Comparison of ENCODE assay signal across 8 mouse cellular contexts in genomic region chr2:131174700-131175099, GRCm38 (mm10). TPM values are rescaled to one million over a fixed set of nuclear protein-coding genes. Genes with fewer than 3 reads are reported as not detected.
DNase-seq lines count a peak whose midpoint lies in the region; ATAC-seq and TF ChIP-seq lines count a peak whose summit lies in the region.

No protein-coding gene starts in this region.

- H3K9ac ChIP-seq in embryonic facial prominence, embryonic 12.5 days: no peak overlapping the region
- H3K9ac ChIP-seq in heart, embryonic 12.5 days: 0 out of 2 replicates have a peak overlapping the region, but pooled peaks have one; percentile 39
- H3K9ac ChIP-seq in kidney, postnatal 0 days (ENCODE audit: low read depth, low read length): no peak overlapping the region
- no peak overlapping the region for H3K9ac ChIP-seq in liver, embryonic 13.5 days

- TF ChIP-seq POLR2A in thymus, adult 2 months (IDR thresholded peaks at IDR 0.05; ENCODE audit: control insufficient read depth, extremely low read depth, insufficient read depth, low read length, poor library complexity): no peak

- peaks cover 56% of the 10 kb centered on the region for H3K4me1 ChIP-seq in embryonic facial prominence, embryonic 12.5 days
- H3K4me1 ChIP-seq in heart, embryonic 12.5 days (replicated peaks): peaks cover 56% of the 10 kb centered on the region
- H3K4me1 ChIP-seq in kidney, postnatal 0 days (replicated peaks; ENCODE audit: insufficient read depth, low read length): peaks cover 33% of the 10 kb centered on the region
- H3K4me1 ChIP-seq in liver, embryonic 13.5 days (replicated peaks): peaks cover 78% of the 10 kb centered on the region
- peaks cover 23% of the 10 kb centered on the region for H3K4me1 ChIP-seq in thymus, adult 2 months (replicated peaks; ENCODE audit: control insufficient read depth, insufficient read depth, low read length)

- DNase-seq in adrenal gland, postnatal 25 days: peak; percentile 24
- peak; percentile 94 for DNase-seq in kidney, postnatal 0 days (ENCODE audit: low spot score)
- no peak for DNase-seq in liver, embryonic 13.5 days
- peak; percentile 59 for DNase-seq in neural tube, embryonic 10.5 days (ENCODE audit: extremely low spot score, low spot score)
- DNase-seq in thymus, adult 2 months: peak; percentile 50

- H3K27ac ChIP-seq in embryonic facial prominence, embryonic 12.5 days: no peak overlapping the region
- no peak overlapping the region for H3K27ac ChIP-seq in heart, embryonic 12.5 days (ENCODE audit: poor library complexity, severe bottlenecking)
- H3K27ac ChIP-seq in kidney, postnatal 0 days: peak overlapping the region; percentile 81
- no peak overlapping the region for H3K27ac ChIP-seq in liver, embryonic 13.5 days
- H3K27ac ChIP-seq in thymus, adult 2 months (ENCODE audit: control insufficient read depth, insufficient read depth, low read length): no peak overlapping the region

- H3K4me2 ChIP-seq in embryonic facial prominence, embryonic 12.5 days (replicated peaks): peak overlapping the region; percentile 79
- peak overlapping the region; percentile 96 for H3K4me2 ChIP-seq in heart, embryonic 12.5 days
- peak overlapping the region; percentile 80 for H3K4me2 ChIP-seq in kidney, postnatal 0 days (ENCODE audit: low read length)
- peak overlapping the region; percentile 68 for H3K4me2 ChIP-seq in liver, embryonic 13.5 days

- H3K36me3 ChIP-seq in embryonic facial prominence, embryonic 12.5 days: peaks cover 11% of the 10 kb centered on the region; the same call in 1 of the 2 replicates
- peaks cover 22% of the 10 kb centered on the region for H3K36me3 ChIP-seq in heart, embryonic 12.5 days
- no peaks in the 10 kb centered on the region for H3K36me3 ChIP-seq in kidney, postnatal 0 days (ENCODE audit: insufficient read depth, low read length)
- H3K36me3 ChIP-seq in liver, embryonic 13.5 days: peaks cover 13% of the 10 kb centered on the region
- no peaks in the 10 kb centered on the region for H3K36me3 ChIP-seq in thymus, adult 2 months (ENCODE audit: control insufficient read depth, insufficient read depth, low read length)

- peaks cover 40% of the 10 kb centered on the region for H3K27me3 ChIP-seq in embryonic facial prominence, embryonic 12.5 days
- peaks cover 42% of the 10 kb centered on the region for H3K27me3 ChIP-seq in heart, embryonic 12.5 days (replicated peaks)
- H3K27me3 ChIP-seq in kidney, postnatal 0 days (ENCODE audit: insufficient read depth, low read length): no peaks in the 10 kb centered on the region
- H3K27me3 ChIP-seq in liver, embryonic 13.5 days: peaks cover 50% of the 10 kb centered on the region
- no peaks in the 10 kb centered on the region; the same call in 1 of the 2 replicates for H3K27me3 ChIP-seq in thymus, adult 2 months (ENCODE audit: control insufficient read depth, insufficient read depth, low read length)

- ATAC-seq in CD4-positive, CD25-positive, alpha-beta regulatory T cell, adult 4 months: peak; percentile 93
- ATAC-seq in embryonic facial prominence, embryonic 12.5 days (ENCODE audit: insufficient number of reproducible peaks, insufficient read depth, low FRiP score, low TSS enrichment): no peak
- ATAC-seq in heart, embryonic 12.5 days (ENCODE audit: insufficient number of reproducible peaks, low FRiP score): peak; percentile 52; the same call in 1 of the 2 replicates
- ATAC-seq in kidney, postnatal 0 days (replicated peaks; ENCODE audit: low FRiP score, low read depth): no peak
- ATAC-seq in liver, embryonic 13.5 days (ENCODE audit: low read depth): peak; percentile 19; the same call in 1 of the 2 replicates

- no peaks in the 10 kb centered on the region for H3K9me3 ChIP-seq in embryonic facial prominence, embryonic 12.5 days
- H3K9me3 ChIP-seq in heart, embryonic 12.5 days (replicated peaks): no peaks in the 10 kb centered on the region
- no peaks in the 10 kb centered on the region for H3K9me3 ChIP-seq in kidney, postnatal 0 days (replicated peaks; ENCODE audit: low read length)
- no peaks in the 10 kb centered on the region for H3K9me3 ChIP-seq in liver, embryonic 13.5 days (replicated peaks)

- peak overlapping the region; percentile 39 for H3K4me3 ChIP-seq in embryonic facial prominence, embryonic 12.5 days
- H3K4me3 ChIP-seq in heart, embryonic 12.5 days: peak overlapping the region; percentile 49
- H3K4me3 ChIP-seq in kidney, postnatal 0 days (replicated peaks; ENCODE audit: low read depth, low read length): peak overlapping the region; percentile 34
- H3K4me3 ChIP-seq in liver, embryonic 13.5 days (replicated peaks): peak overlapping the region; percentile 52
- H3K4me3 ChIP-seq in thymus, adult 2 months (ENCODE audit: control insufficient read depth, insufficient read depth, low read length): peak overlapping the region; percentile 5; the same call in 1 of the 2 replicates

- 4% methylated on average over 11 of the region's 11 CpGs for WGBS in embryonic facial prominence, embryonic 12.5 days
- WGBS in heart, embryonic 12.5 days: 4% methylated on average over 11 of the region's 11 CpGs
- 6% methylated on average over 11 of the region's 11 CpGs for WGBS in kidney, postnatal 0 days
- 2% methylated on average over 11 of the region's 11 CpGs for WGBS in liver, embryonic 13.5 days (ENCODE audit: insufficient replicate concordance)
- 12% methylated on average over 11 of the region's 11 CpGs for WGBS in thymus, adult 2 months

- TF ChIP-seq CTCF in kidney, postnatal 0 days (IDR thresholded peaks at IDR 0.05; ENCODE audit: low read depth): no peak
- TF ChIP-seq CTCF in thymus, adult 2 months (IDR thresholded peaks at IDR 0.05; ENCODE audit: borderline replicate concordance, control insufficient read depth, extremely low read depth, insufficient read depth, low read length, poor library complexity): no peak

RNA-seq across cellular contexts. Expression of gene Cenpb, which starts 5.2 kb away (rescaled TPM):
- 1 to 10 TPM; 2.1 to 2.5 TPM for polyA plus RNA-seq in CD4-positive, CD25-positive, alpha-beta regulatory T cell, adult 4 months (2017; shearing (Covaris generic))
- total RNA-seq in adrenal gland, postnatal 25 days (2021): 52.9 and 66.5 TPM in 2 replicates
- polyA plus RNA-seq in embryonic facial prominence, embryonic 12.5 days (2016; fragmentation: Nextera tagmentation; extraction: Ambion mirVana): 12.6 and 14.8 TPM in 2 replicates
- 6.9 and 7.2 TPM in 2 replicates for polyA plus RNA-seq in heart, embryonic 12.5 days (2016; fragmentation: Nextera tagmentation; extraction: Ambion mirVana)
- polyA plus RNA-seq in kidney, postnatal 0 days (2015; fragmentation: Nextera tagmentation; extraction: Ambion mirVana): 13.1 and 15.3 TPM in 2 replicates
- 3.5 and 4.5 TPM in 2 replicates for polyA plus RNA-seq in liver, embryonic 13.5 days (2015; fragmentation: Nextera tagmentation; extraction: Ambion mirVana)
- polyA plus RNA-seq in thymus, adult 2 months (2012; rRNA removed): 45.6 and 52.5 TPM in 2 replicates

RNA-seq across cellular contexts. Expression of gene Cdc25b, which starts 12.0 kb away (rescaled TPM):
- polyA plus RNA-seq in CD4-positive, CD25-positive, alpha-beta regulatory T cell, adult 4 months (2017; shearing (Covaris generic)): 10 to 100 TPM; 49.8 to 63.9 TPM
- total RNA-seq in adrenal gland, postnatal 25 days (2021): 8.3 and 10.8 TPM in 2 replicates
- polyA plus RNA-seq in embryonic facial prominence, embryonic 12.5 days (2016; fragmentation: Nextera tagmentation; extraction: Ambion mirVana): 48.8 and 52.3 TPM in 2 replicates
- polyA plus RNA-seq in heart, embryonic 12.5 days (2016; fragmentation: Nextera tagmentation; extraction: Ambion mirVana): 38.7 and 39.1 TPM in 2 replicates
- polyA plus RNA-seq in kidney, postnatal 0 days (2015; fragmentation: Nextera tagmentation; extraction: Ambion mirVana): 36.1 and 39.0 TPM in 2 replicates
- 171 and 201 TPM in 2 replicates for polyA plus RNA-seq in liver, embryonic 13.5 days (2015; fragmentation: Nextera tagmentation; extraction: Ambion mirVana)
- 121 and 150 TPM in 2 replicates for polyA plus RNA-seq in thymus, adult 2 months (2012; rRNA removed)

RNA-seq across cellular contexts. Expression of gene Spef1, which starts 12.4 kb away (rescaled TPM):
- under 1 TPM; 0.34 to 0.79 TPM for polyA plus RNA-seq in CD4-positive, CD25-positive, alpha-beta regulatory T cell, adult 4 months (2017; shearing (Covaris generic))
- total RNA-seq in adrenal gland, postnatal 25 days (2021): 5.0 and 7.6 TPM in 2 replicates
- 4.9 and 5.2 TPM in 2 replicates for polyA plus RNA-seq in embryonic facial prominence, embryonic 12.5 days (2016; fragmentation: Nextera tagmentation; extraction: Ambion mirVana)
- 1.2 and 1.3 TPM in 2 replicates for polyA plus RNA-seq in heart, embryonic 12.5 days (2016; fragmentation: Nextera tagmentation; extraction: Ambion mirVana)
- polyA plus RNA-seq in kidney, postnatal 0 days (2015; fragmentation: Nextera tagmentation; extraction: Ambion mirVana): 3.7 and 4.0 TPM in 2 replicates
- 1.1 and 1.2 TPM in 2 replicates for polyA plus RNA-seq in liver, embryonic 13.5 days (2015; fragmentation: Nextera tagmentation; extraction: Ambion mirVana)
- 8.3 and 8.7 TPM in 2 replicates for polyA plus RNA-seq in thymus, adult 2 months (2012; rRNA removed)

RNA-seq across cellular contexts. Expression of gene 1700037H04Rik, which starts 14.8 kb away (rescaled TPM):
- 10 to 100 TPM; 37.5 to 50.3 TPM for polyA plus RNA-seq in CD4-positive, CD25-positive, alpha-beta regulatory T cell, adult 4 months (2017; shearing (Covaris generic))
- total RNA-seq in adrenal gland, postnatal 25 days (2021): 59.8 and 74.8 TPM in 2 replicates
- 74.1 and 79.5 TPM in 2 replicates for polyA plus RNA-seq in embryonic facial prominence, embryonic 12.5 days (2016; fragmentation: Nextera tagmentation; extraction: Ambion mirVana)
- polyA plus RNA-seq in heart, embryonic 12.5 days (2016; fragmentation: Nextera tagmentation; extraction: Ambion mirVana): 69.2 and 69.6 TPM in 2 replicates
- 84.8 and 91.5 TPM in 2 replicates for polyA plus RNA-seq in kidney, postnatal 0 days (2015; fragmentation: Nextera tagmentation; extraction: Ambion mirVana)
- 124 and 129 TPM in 2 replicates for polyA plus RNA-seq in liver, embryonic 13.5 days (2015; fragmentation: Nextera tagmentation; extraction: Ambion mirVana)
- 108 and 135 TPM in 2 replicates for polyA plus RNA-seq in thymus, adult 2 months (2012; rRNA removed)

RNA-seq across cellular contexts. Expression of gene Ap5s1, which starts 32.2 kb away (rescaled TPM):
- 10 to 100 TPM; 23.8 to 28.5 TPM for polyA plus RNA-seq in CD4-positive, CD25-positive, alpha-beta regulatory T cell, adult 4 months (2017; shearing (Covaris generic))
- 18.6 and 24.5 TPM in 2 replicates for total RNA-seq in adrenal gland, postnatal 25 days (2021)
- polyA plus RNA-seq in embryonic facial prominence, embryonic 12.5 days (2016; fragmentation: Nextera tagmentation; extraction: Ambion mirVana): 29.7 and 31.5 TPM in 2 replicates
- 30.1 and 32.0 TPM in 2 replicates for polyA plus RNA-seq in heart, embryonic 12.5 days (2016; fragmentation: Nextera tagmentation; extraction: Ambion mirVana)
- polyA plus RNA-seq in kidney, postnatal 0 days (2015; fragmentation: Nextera tagmentation; extraction: Ambion mirVana): 29.9 and 33.4 TPM in 2 replicates
- polyA plus RNA-seq in liver, embryonic 13.5 days (2015; fragmentation: Nextera tagmentation; extraction: Ambion mirVana): 18.1 and 19.7 TPM in 2 replicates
- 45.7 and 52.7 TPM in 2 replicates for polyA plus RNA-seq in thymus, adult 2 months (2012; rRNA removed)

Comparison
In these comparisons a context has a peak if more than half of its experiments do, and no peak if none do; other contexts are left out.
1. ATAC-seq: peak in CD4-positive, CD25-positive, alpha-beta regulatory T cell, adult 4 months (single experiment), heart, embryonic 12.5 days (single experiment) and liver, embryonic 13.5 days (single experiment); none in embryonic facial prominence, embryonic 12.5 days (single experiment) and kidney, postnatal 0 days (single experiment).
2. Peak in every context shown above with its lines, with median percentiles within 50 percentile points of each other: H3K4me2 ChIP-seq and H3K4me3 ChIP-seq.